Mouse (Mus musculus) embryo, embryonic 10.5 days (tissue): Measurements from ENCODE around the gene Dennd4a.

Experiments used
- DNase-seq: peaks from one replicate; pipeline ENCODE4 v3.0.0-alpha.2; 2015; ENCODE audit warnings: low spot score

The Dennd4a gene

DNA sequence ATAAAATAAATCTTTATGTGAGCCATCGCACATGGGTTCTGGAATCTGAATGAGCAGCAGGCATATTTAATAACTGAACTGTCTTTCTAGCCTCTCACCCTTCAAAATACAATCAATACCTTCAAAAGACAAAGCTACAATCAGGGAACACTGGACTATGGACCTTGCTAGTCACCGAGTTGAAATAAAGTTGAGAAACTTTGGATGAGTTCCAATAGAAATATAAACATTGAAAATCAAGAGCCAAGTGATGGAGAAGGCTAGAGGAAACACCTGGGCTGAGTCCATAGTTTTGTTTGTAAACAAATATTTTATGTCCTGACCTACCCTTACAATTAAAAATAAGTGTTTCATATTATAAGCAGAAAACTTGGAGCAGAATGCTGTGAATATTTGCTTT is 102.8 kb downstream of the Dennd4a start:
- DNase-seq: no peak

DNA sequence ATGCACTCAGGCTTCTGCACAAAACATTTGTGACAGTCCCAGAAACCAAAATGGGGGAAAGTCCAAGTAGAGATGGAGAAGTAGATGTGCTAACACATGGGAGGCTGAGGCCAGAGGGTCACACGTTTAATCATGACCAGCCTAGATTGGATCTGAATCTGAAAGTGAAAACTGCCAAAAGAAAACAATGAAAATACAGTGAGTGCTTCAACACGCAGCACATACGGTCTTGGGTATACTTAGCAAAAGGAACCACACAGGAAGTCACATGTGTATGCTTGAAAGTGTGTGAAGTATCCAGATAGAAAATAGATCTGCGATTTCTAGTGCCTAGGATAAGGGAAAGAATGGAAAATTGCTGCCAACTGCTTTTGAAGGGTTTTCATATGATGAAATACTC is 103.5 kb downstream of the Dennd4a start:
- DNase-seq: no peak

GRCm38 (mm10) chr9:64918560-64918959 is 107.4 kb downstream of the Dennd4a start:
- DNase-seq: peak; percentile 80

- DNase-seq: no peak
These were observed 114.6 kb downstream of the Dennd4a start for GRCm38 (mm10) chr9:64925771-64926170.

DNA sequence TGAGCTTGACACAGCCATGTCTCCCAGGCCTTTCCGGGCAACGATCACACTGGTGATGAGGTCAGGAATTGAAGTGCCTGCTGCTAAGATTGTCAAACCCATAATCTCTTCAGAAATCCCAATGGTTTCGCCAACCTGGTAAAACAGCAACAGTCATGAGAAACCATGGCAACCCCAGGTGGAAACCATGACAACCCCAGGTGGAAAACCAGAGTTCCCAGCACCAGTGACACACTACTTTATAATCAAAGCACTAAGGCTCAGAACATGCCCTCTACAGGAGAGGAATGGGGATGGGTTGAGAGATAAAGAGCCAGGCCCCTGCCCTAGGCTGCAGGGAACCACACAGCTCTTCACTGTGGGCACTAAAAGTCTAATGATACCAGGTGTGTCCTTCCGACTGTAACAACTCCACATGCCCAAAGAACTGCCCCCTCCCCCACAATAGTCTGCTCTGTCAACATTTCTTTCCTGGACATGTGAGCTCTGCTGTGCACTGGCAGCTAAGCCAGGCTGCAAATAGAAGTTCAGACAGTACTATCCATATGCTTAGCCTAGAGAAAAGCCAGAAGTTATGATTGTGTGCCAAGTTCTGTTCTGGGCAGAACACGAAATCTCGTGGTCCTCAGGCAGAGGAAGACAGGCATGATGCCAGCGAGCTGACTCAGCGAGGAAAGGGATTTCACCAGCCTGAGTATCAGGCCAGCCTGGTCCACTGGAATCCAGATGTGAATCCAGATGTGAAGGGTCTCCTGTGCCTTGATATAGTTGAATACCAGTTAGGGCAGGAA is 115.3 kb downstream of the Dennd4a start:
- no peak for DNase-seq

DNA sequence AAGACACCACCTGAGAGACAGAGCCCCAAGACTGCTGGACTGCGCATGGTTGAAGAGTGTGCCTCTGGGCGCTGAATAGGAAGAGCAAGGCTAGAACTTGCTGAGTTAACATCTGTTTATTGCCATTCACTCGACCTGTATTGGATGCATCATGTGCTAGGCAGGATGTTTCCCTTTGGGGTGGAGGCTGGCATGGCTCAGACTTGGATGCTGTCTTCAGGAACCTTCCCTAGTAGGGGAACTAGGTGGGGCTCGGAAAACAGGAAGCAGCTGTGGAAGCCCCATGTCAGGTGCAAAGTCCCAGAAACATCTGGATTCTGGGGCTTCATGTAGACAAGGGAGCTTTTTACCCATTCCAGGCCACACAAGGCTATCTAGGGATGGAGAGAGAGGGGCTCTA is 119.1 kb downstream of the Dennd4a start:
- no peak for DNase-seq

GRCm38 (mm10) chr9:64931751-64932610 is 120.8 kb downstream of the Dennd4a start:
- no peak for DNase-seq

- peak; percentile 63 for DNase-seq
These were observed 123.0 kb downstream of the Dennd4a start for GRCm38 (mm10) chr9:64934015-64934754.

DNA sequence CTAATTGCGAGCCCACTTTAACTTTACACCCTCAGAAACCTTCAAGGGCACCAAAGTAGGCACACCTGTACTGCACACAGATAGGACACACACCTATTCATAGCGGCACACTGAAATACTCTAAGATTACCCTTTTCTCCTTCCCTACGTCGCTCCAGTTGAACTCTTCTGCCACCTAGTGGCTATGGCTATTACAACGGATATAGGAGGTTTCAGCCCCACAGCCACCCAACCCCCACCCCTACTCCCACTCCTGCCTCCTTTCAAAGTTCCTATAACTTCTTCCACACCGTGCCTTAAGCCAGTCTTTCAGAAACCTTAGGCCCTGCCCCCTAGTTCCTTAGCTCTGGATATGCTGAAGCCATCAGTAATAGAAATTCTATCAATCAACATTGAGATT is 125.4 kb downstream of the Dennd4a start:
- DNase-seq: peak; percentile 84

GRCm38 (mm10) chr9:64937491-64937890 is 126.4 kb downstream of the Dennd4a start:
- no peak for DNase-seq

- DNase-seq: no peak
These were observed 127.4 kb downstream of the Dennd4a start for GRCm38 (mm10) chr9:64938535-64938934.

- DNase-seq: no peak
These were observed 128.1 kb downstream of the Dennd4a start for GRCm38 (mm10) chr9:64939281-64939680.

DNA sequence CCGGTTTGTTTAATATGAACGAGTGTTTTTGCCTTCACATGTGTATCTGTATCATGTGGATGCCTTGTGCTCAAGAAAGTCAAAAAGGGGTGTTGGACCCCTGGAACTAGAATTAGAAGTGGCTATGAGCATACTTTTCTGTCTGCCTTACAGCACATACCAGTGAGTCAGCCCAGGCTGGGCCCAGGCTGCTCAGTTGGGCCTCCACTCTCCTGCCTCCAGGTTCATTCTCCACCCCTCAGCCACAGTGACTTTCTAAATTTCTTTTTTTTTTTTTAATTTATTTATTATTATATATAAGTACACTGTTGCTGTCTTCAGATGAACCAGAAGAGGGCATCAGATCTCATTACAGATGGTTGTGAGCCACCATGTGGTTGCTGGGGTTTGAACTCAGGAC is 128.7 kb downstream of the Dennd4a start:
- no peak for DNase-seq

DNA sequence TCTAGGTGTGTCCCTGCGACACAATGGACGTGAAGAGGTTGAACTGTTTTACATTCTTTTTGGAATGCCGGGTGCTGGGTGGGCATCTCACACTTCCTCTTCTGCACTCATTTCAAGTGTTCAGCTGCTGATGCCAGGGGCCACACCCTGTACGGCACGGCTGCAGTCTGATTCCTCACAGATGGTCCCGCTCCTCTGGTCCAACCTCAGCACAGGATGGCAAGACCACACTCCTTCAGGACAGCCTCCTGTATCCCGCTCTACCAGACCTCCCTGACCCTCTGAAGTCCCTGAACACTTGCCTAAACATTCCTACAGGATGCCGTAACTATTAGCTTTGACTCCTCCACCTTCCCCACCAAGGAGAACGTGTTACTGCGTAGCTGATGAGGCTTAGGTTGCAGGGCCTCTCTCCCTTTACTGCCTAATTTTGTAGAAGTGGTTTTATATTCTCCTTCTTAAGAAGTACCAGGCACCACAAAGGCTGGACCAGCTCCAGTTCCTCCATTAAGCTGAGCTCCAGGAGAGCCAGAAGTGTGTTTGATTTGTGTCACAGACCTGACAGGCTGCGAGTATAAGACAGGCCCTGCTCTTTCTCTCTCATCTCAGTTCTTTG is 129.7 kb downstream of the Dennd4a start:
- DNase-seq: no peak

DNA sequence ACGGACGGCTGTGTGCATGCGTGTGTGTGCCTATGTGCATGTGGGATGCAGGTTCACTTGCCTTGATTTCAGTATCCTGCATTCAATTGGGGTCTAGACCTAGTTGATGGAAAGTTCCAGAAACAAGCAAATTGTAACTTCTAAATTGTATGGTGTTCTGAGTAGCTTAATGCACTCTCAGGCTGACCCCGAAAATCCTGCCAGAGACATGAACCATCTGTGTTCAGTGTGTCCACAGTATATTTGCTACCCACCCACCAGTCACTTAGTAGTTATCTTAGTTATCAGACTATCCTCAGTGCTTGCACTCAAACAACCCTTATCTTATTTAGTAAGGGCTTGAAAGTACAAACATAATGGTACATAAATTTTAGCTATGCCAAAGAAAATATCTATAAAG is 130.5 kb downstream of the Dennd4a start:
- DNase-seq: no peak

GRCm38 (mm10) chr9:64943997-64944396 is 132.9 kb downstream of the Dennd4a start:
- no peak for DNase-seq

DNA sequence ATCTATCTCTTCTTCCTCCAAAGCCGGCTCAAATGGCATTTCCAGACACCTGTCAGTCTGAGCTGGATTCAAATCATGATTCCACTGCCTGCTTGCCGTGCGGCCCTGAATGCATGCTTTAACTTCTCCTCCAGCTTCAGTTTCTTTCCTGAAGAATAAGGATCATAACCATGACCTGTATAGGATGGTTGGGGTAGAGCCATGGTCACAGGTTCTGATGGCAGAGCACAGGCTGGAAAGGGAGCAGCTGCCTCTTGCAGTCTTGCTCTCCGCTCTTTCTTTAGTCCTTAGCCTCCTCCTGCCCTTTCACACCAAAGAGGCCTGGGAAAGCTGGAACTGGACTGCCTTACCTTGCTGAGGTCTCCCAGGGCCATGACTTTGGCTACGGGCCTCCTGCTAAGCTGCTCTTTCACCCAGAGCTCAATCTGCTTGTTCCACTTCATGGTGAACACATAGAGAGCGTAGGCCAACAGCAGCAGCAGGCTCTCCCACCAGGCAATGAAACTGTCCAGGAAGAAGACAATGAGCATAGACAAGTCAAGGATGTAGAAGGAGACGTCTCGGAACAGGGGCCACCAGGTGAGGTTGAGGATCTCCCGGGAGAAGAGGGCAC is 136.4 kb downstream of the Dennd4a start:
- DNase-seq: no peak

DNA sequence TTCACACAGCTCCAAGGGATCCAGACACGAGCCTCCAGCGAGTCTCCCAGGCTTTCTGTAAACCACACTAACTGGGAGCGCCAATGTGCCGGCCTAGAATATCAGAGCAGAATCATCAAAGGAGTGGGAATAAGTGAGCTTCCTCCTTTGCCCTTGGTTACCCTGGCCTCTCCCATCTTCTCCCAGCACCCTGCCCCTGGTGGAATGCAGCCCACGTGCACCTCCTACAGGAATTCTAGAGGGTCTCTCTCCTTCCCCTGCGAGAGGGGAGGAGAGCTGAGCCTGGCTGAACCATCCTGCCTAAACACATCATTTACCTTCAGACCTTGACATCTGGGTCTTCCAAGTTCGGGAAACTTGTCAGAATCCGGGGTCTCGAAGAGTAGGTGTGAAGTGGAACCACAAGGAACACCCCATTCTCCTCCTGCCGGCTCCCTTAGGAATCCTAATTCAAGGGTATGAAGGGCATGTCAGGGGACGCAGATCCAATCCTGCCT is 140.1 kb downstream of the Dennd4a start, which contains the start of gene Slc24a1:
Gene Slc24a1 (minus strand): TSS at position 447 of the 497 bp plus-strand sequence.
- DNase-seq: no peak

GRCm38 (mm10) chr9:64952055-64952454 is 140.9 kb downstream of the Dennd4a start:
- DNase-seq: no peak

GRCm38 (mm10) chr9:64953190-64953589 is 142.1 kb downstream of the Dennd4a start:
- no peak for DNase-seq

- peak; percentile 23 for DNase-seq
These were observed 145.2 kb downstream of the Dennd4a start for GRCm38 (mm10) chr9:64956337-64956736.
